Mouse (Mus musculus) ES-E14 (cell line): ENCODE measurements around the gene Grtp1.

Experiments used
- CHD2 ChIP-seq: IDR thresholded peaks from 2 replicates; pipeline ENCODE4 v1.6.1; 2014; ENCODE audit warnings: mild to moderate bottlenecking, low read depth, low read length, inconsistent platforms
- MAFK ChIP-seq: IDR thresholded peaks from 2 replicates; pipeline ENCODE4 v1.6.1; 2014; ENCODE audit warnings: mild to moderate bottlenecking, low read depth, low read length, inconsistent platforms; ENCODE audit not compliant: insufficient read depth
- ZC3H11A ChIP-seq: IDR thresholded peaks from 2 replicates; pipeline ENCODE4 v1.6.1; 2012; ENCODE audit warnings: low read depth, mild to moderate bottlenecking, inconsistent platforms, low read length, borderline replicate concordance

GRCm38 (mm10) chr8:13216386-13216785 is 16.0 kb upstream of the Grtp1 start:
- TF ChIP-seq CHD2 (no peak), ZC3H11A (no peak), MAFK (no peak)
